Mouse (Mus musculus) brown adipose tissue, adult 24 weeks (tissue): ENCODE results near the gene Emc4. TPM values are rescaled to one million over a fixed set of nuclear protein-coding genes. Genes with fewer than 3 reads are reported as not detected.

Experiments used
- polyA plus RNA-seq: library from polyadenylated mRNA; stranded (reverse); fragments of >200 nt; gene quantifications from 2 replicates; pipeline ENCODE4 v1.2.4, GENCODE M21; 2012; ENCODE audit not compliant: missing spikeins, insufficient read depth, insufficient read length

Emc4 gene
- polyA plus RNA-seq, 1 experiment, result 122 TPM

Other genes starting within 250 kb of the Emc4 start
- not detected in 2 replicates for gene Olfr1316, start 233.1 kb downstream of the Emc4 start, polyA plus RNA-seq
- gene Olfr1317, start 227.7 kb downstream of the Emc4 start, polyA plus RNA-seq, result not detected in 2 replicates
- not detected in 2 replicates for gene Olfr1318, start 213.8 kb downstream of the Emc4 start, polyA plus RNA-seq
- gene Lpcat4, start 128.6 kb downstream of the Emc4 start, polyA plus RNA-seq, result 1.3 and 2.0 TPM in 2 replicates
- gene Nutm1, start 108.7 kb downstream of the Emc4 start, polyA plus RNA-seq, result not detected in 2 replicates
- 166 and 235 TPM in 2 replicates for gene Nop10, start 106.1 kb downstream of the Emc4 start, polyA plus RNA-seq
- 10.4 and 10.8 TPM in 2 replicates for gene Slc12a6, start 102.2 kb downstream of the Emc4 start, polyA plus RNA-seq
- gene Gm21985, start 101.7 kb downstream of the Emc4 start, polyA plus RNA-seq, result not detected in 2 replicates
- gene Katnbl1, start 11.2 kb upstream of the Emc4 start, polyA plus RNA-seq, result 6.1 and 8.6 TPM in 2 replicates
- 29.3 TPM in 2 replicates for gene Emc7, start 87.0 kb upstream of the Emc4 start, polyA plus RNA-seq
- gene Chrm5, start 112.7 kb upstream of the Emc4 start, polyA plus RNA-seq, result not detected in 2 replicates
- 11.8 and 15.8 TPM in 2 replicates for gene Aven, start 124.9 kb upstream of the Emc4 start, polyA plus RNA-seq